Mouse (Mus musculus) midbrain, embryonic 15.5 days (tissue): Measurements from ENCODE around the gene Zbtb37. TPM values are rescaled to one million over a fixed set of nuclear protein-coding genes. Genes with fewer than 3 reads are reported as not detected.
"Not testable (repeated sequence)": the region's sequence is repeated elsewhere in the genome, so short reads cannot be mapped to it uniquely, and the experiment has no call there.

Experiments used
- ATAC-seq: fragments of 200-750 bp; cut with Nextera tagmentation; replicated peaks from 2 replicates; pipeline ENCODE4 v1.8.0; 2017; ENCODE audit warnings: moderate TSS enrichment
- H3K27ac ChIP-seq: fragments of 300-500 bp; sonication (generic); 2 replicates; pipeline ENCODE4 v1.5.1; 2015; ENCODE audit warnings: mild to moderate bottlenecking, inconsistent platforms
- H3K27me3 ChIP-seq: fragments of 300-500 bp; sonication (generic); replicated peaks from 2 replicates; pipeline ENCODE4 v1.6.1; 2015; ENCODE audit warnings: inconsistent platforms
- H3K36me3 ChIP-seq: fragments of 300-500 bp; sonication (generic); replicated peaks from 2 replicates; pipeline ENCODE4 v1.6.1; 2015; ENCODE audit warnings: inconsistent platforms
- H3K4me1 ChIP-seq: fragments of 300-500 bp; sonication (generic); 2 replicates; pipeline ENCODE4 v1.6.1; 2015; ENCODE audit warnings: inconsistent platforms
- H3K4me2 ChIP-seq: fragments of 300-500 bp; sonication (generic); 2 replicates; pipeline ENCODE4 v1.6.1; 2015; ENCODE audit warnings: inconsistent platforms, mild to moderate bottlenecking, moderate library complexity
- H3K4me3 ChIP-seq: fragments of 300-500 bp; sonication (generic); 2 replicates; pipeline ENCODE4 v1.5.1; 2015; ENCODE audit warnings: mild to moderate bottlenecking, inconsistent platforms
- H3K9ac ChIP-seq: fragments of 300-500 bp; sonication (generic); 2 replicates; pipeline ENCODE4 v1.6.1; 2015; ENCODE audit warnings: mild to moderate bottlenecking, inconsistent platforms
- H3K9me3 ChIP-seq: fragments of 300-500 bp; sonication (generic); 2 replicates; pipeline ENCODE4 v1.6.1; 2016; ENCODE audit warnings: inconsistent platforms
- WGBS: fragments of 180-500 bp; shearing (Covaris S2); methylation state at CpG from one replicate; pipeline ENCODE4 v1.1.7; 2015; ENCODE audit warnings: mixed read lengths; 5-methylcytosine and 5-hydroxymethylcytosine counted together
- polyA plus RNA-seq: library from polyadenylated mRNA; unstranded; fragments of >200 nt; fragmentation: Nextera tagmentation; extraction: Ambion mirVana; gene quantifications from 2 replicates; pipeline ENCODE4 v1.2.1, GENCODE M21; 2015

Gene Zbtb37
- polyA plus RNA-seq, 1 experiment from 2014 or later: 14.1 TPM

DNA sequence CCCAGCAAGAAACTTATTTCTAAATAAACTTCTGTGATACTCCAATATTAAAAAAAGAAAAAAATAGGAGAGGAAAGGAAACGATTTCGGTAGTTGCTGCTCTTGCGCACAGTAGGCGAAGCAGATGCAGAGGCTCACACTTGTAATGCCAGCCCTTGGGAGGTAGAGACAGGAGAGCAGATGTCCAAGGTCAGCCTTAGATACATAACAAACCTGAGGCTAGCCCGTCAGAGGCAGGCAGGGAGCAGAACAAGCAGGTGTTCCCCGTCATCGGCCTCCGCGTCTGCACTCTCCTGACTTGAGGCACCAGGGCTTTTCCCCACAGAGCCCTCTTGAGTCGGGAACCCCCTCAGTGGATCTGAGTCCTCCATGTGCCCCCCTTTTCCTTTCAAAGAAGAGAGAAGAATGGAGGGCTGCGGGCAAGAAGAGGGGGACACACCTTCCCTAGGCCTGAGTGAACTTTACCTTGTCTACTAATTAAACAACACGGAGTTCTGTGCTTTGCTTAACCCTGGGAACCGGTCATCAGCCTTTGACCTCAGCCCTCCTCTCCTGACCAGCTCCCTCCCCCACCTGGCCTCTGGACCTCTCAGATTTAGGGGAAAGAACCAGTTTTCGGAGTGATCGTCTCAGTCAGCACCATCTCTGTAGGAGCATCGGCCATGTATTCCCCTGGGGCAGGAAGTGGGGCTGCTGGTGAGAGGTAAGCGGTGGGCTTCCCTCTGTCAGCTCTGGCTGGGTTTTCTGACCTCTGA, 47.6 kb downstream of the Zbtb37 start:
- Histone ChIP-seq H3K27me3 (no peaks in the 10 kb centered on the region), H3K4me3 (no peak overlapping the region), H3K4me2 (no peak overlapping the region), H3K9me3 (no peaks in the 10 kb centered on the region), H3K4me1 (no peaks in the 10 kb centered on the region), H3K36me3 (no peaks in the 10 kb centered on the region), H3K9ac (no peak overlapping the region), H3K27ac (no peak overlapping the region)
- no peak for ATAC-seq
- WGBS: 89% methylated on average over 17 of the region's 17 CpGs

DNA sequence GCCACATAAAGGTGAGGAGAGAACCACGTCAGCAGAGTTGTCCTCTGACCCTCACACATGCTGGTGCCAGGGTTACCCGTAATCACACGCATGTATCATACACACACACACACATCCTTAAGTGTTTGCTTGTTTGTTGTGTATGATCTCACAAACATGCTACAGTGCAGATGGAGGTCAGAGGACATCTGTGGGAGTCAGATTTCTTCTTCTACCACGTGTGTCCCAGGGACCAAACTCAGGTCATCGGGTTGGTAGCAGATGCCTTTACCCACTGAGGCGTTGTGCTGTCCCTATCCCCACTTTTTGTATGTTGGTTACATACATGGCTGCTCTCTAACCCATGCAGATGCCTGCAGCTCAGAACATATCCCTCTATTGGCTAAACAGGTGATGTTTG, 49.2 kb downstream of the Zbtb37 start:
- Histone ChIP-seq H3K4me1 (no peaks in the 10 kb centered on the region), H3K27me3 (no peaks in the 10 kb centered on the region), H3K9ac (no peak overlapping the region), H3K27ac (no peak overlapping the region), H3K9me3 (no peaks in the 10 kb centered on the region), H3K4me2 (no peak overlapping the region), H3K36me3 (no peaks in the 10 kb centered on the region), H3K4me3 (no peak overlapping the region)
- WGBS: 90% methylated on average over 6 of the region's 6 CpGs
- ATAC-seq: no peak

DNA sequence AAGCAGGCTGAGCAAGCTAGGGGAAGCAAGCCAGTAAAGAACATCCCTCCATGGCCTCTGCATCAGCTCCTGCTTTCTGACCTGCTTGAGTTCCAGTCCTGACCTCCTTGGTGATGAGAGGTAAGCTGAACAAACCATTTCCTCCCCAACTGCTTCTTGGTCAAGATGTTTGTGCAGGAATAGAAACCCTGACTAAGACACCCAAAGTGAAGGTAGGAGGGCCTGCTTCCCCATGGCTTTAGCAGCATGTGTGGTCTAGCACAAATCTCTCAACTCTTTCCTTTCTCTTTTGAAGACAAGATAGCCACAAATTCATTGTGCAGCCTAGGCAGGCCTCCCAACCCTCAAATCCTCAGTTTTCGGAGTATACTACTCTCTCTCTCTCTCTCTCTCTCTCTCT, 49.9 kb downstream of the Zbtb37 start:
- not testable (repeated sequence) for H3K4me3 ChIP-seq, H3K9me3 ChIP-seq, H3K4me2 ChIP-seq, H3K27me3 ChIP-seq, ATAC-seq, H3K27ac ChIP-seq, H3K4me1 ChIP-seq, H3K9ac ChIP-seq, H3K36me3 ChIP-seq
- WGBS: 71% methylated on average over 1 of the region's 1 CpGs

DNA sequence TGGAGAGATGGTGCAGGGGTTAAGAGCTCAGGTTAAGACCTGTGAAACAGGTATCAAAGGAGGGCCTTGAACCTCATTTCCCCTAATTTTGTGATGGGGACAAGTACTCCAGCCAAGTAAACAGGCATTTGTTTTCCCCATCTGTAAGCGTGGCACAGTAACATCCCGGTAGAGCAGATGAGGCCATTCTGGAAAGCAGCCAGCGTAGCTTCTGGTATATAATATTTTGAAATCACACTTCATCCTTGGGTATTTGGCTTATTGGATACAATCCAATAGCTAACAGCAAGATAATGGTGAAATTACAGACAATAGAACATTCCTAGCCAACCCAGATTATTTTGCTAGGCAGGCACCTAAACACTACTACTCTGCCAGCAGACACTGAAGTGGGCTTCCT, 51.8 kb downstream of the Zbtb37 start:
- Histone ChIP-seq H3K9ac (no peak overlapping the region), H3K27me3 (no peaks in the 10 kb centered on the region), H3K36me3 (no peaks in the 10 kb centered on the region), H3K4me1 (no peaks in the 10 kb centered on the region), H3K4me3 (no peak overlapping the region), H3K27ac (no peak overlapping the region), H3K4me2 (no peak overlapping the region), H3K9me3 (no peaks in the 10 kb centered on the region)
- ATAC-seq: no peak
- 72% methylated on average over 3 of the region's 3 CpGs for WGBS

DNA sequence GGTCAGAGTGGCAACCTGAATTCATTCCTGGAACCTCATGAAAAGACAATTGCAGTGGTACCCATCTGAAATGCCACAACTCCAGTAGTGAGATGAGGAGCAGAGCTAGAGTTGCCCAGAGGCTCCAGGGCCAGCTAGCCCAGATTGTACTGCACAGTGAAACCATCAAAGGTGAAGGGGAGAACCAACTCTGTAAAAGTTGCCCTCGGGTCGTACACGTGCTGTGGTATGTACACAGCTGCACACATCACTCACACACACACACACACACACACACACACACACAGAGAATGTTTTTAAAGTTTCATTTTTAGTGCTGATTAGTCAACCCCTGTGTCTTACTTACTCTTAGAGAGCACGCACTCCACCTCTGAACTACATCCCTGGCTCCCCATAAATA, 53.3 kb downstream of the Zbtb37 start:
- H3K36me3 ChIP-seq: no peaks in the 10 kb centered on the region
- no peak overlapping the region for H3K4me3 ChIP-seq
- no peak overlapping the region for H3K9ac ChIP-seq
- H3K27ac ChIP-seq: no peak overlapping the region
- no peak for ATAC-seq
- H3K4me1 ChIP-seq: no peaks in the 10 kb centered on the region
- no peaks in the 10 kb centered on the region for H3K27me3 ChIP-seq
- WGBS: 93% methylated on average over 4 of the region's 4 CpGs
- H3K4me2 ChIP-seq: no peak overlapping the region
- H3K9me3 ChIP-seq: no peaks in the 10 kb centered on the region

DNA sequence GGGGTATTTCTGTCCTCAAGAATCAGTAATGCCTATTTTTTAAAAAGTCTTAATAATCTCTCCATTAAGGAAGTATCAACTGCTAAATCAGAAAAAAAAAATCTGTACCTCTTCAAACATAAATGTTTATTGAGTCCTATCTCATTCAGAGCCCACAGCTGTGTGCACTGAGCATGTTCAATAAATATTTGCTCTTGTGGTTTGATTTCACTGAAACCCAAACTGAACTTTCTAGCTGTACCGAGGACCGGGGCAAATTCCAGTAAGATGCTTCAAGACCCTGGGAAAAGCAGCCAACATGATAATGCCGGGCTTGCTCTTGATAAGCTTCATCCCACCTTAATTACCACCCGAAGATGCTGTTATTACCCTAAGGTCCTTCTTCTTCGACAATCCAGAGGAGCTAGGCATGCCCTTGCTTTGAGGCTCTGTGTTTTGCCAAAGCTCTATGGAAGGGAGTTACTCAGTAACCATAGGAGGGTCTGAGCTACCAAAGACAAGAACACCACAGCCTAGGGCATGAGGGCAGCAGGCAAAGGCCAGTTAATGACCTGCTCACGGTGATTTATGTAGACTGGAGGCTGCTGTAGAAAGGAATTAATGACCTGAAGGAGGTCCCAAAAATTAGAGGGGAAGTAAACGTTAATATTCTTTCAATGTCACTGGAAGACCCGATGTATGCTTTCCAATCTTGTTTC, 54.0 kb downstream of the Zbtb37 start:
- no peak overlapping the region for H3K9ac ChIP-seq
- H3K4me2 ChIP-seq: no peak overlapping the region
- H3K9me3 ChIP-seq: no peaks in the 10 kb centered on the region
- H3K4me1 ChIP-seq: no peaks in the 10 kb centered on the region
- H3K27ac ChIP-seq: no peak overlapping the region
- no peaks in the 10 kb centered on the region for H3K27me3 ChIP-seq
- 88% methylated on average over 8 of the region's 8 CpGs for WGBS
- no peaks in the 10 kb centered on the region for H3K36me3 ChIP-seq
- ATAC-seq: no peak
- H3K4me3 ChIP-seq: no peak overlapping the region

DNA sequence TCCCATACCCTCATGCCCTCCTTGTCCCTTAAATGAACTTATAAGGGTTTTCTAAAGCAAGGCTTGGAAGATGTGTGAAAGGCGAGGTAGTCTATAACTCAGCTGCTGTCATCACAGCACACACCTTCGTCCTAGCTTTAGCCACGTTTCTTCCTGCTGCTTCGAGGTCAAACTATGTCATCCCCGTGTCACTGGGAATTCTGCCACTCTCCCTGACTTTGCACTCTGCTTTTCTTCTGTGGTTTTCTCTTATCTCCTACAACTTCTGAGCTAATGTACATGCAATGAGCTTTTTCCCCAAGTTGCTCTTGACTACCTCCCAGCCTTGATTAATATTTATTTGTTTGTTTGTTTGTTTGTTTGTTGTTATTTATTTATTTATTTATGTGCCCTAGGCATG, 54.6 kb downstream of the Zbtb37 start:
- 84% methylated on average over 5 of the region's 5 CpGs for WGBS
- Histone ChIP-seq H3K36me3 (no peaks in the 10 kb centered on the region), H3K27ac (no peak overlapping the region), H3K4me1 (no peaks in the 10 kb centered on the region), H3K4me3 (no peak overlapping the region), H3K9me3 (no peaks in the 10 kb centered on the region), H3K4me2 (no peak overlapping the region), H3K9ac (no peak overlapping the region), H3K27me3 (no peaks in the 10 kb centered on the region)
- ATAC-seq: no peak

DNA sequence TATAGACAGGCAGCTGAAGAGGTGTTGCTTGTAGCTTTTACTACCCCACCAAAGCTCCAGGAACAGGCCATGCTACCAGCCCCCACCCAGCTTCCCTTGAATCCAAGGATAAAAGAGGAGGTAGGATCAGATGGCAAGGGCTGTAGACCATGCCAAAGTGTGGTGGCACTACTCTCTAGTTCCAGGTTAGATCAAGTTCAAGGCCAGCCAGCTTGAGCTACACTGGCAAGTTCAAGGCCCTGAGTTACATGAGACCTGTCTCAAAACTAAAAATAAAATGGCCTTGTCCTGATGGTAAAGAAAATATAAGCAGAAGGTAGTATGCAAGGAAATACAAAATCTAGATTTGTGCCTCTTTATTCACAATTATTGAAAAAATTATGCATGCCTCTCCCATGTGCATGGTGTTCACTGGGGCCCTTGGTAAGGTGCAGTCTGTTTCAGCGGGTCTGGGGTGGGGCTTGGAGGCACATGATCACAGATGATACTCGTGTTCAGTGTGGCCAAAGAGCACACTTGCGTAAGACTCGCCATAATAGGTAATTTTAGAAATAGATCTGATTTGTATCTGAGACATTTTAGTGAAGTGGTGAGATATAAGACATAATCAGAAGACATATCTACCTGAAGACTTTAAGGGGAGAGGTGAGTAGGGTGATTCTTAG, 56.4 kb downstream of the Zbtb37 start, which contains the start of gene Serpinc1:
TSS of gene Serpinc1 (plus strand) at position 515 of the 665 bp plus-strand sequence.
- WGBS: 92% methylated on average over 4 of the region's 4 CpGs
- no peak for ATAC-seq
- Histone ChIP-seq H3K27me3 (no peaks in the 10 kb centered on the region), H3K9me3 (no peaks in the 10 kb centered on the region), H3K36me3 (no peaks in the 10 kb centered on the region), H3K27ac (no peak within 1 kb of the TSS), H3K4me1 (no peaks in the 10 kb centered on the region), H3K9ac (no peak within 1 kb of the TSS), H3K4me2 (no peak within 1 kb of the TSS), H3K4me3 (no peak within 1 kb of the TSS)

DNA sequence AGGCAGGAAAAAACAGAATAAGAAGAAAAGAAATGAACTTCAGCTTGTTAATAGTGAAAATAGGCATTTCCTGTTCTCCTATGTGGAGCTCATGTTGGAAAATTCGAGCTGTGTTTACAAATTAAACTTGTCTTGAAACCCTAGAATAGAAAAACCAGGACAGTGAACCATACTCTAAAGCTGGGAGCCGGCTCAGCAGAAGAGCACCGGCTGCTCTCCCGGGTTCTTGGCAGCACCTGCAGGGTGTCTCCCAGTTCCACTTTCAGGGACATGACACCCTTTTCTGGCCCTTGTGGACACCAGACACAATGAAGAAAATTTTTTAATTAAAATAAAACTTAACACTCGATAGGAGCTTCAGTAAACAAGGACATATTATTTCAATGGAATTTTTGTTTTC, 66.0 kb downstream of the Zbtb37 start:
- Histone ChIP-seq H3K27ac (no peak overlapping the region), H3K4me1 (no peaks in the 10 kb centered on the region), H3K9me3 (no peaks in the 10 kb centered on the region), H3K4me3 (no peak overlapping the region), H3K9ac (no peak overlapping the region), H3K27me3 (no peaks in the 10 kb centered on the region), H3K36me3 (peaks cover 34% of the 10 kb centered on the region; the same call in 1 of the 2 replicates), H3K4me2 (no peak overlapping the region)
- ATAC-seq: no peak
- WGBS: 84% methylated on average over 5 of the region's 5 CpGs

DNA sequence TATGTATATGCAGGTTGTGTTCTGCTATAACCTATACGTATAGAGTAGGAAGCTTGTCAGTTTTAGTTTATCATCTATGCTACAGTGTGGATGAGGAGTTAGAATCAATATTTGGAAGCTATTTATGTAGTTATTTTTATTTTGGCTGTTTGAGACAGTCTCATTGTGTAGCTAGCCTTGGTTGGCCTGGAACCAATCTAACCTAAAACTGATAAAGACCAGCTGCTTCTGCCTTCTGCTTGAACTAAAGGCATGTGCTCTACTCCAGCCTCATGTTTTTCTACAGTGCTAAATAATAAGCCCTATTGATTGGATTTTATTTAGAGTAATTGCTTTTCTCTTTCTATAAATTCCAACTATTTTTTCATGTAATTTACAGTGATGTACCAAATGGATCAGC, 67.4 kb downstream of the Zbtb37 start:
- no peak overlapping the region for H3K9ac ChIP-seq
- H3K4me3 ChIP-seq: no peak overlapping the region
- 92% methylated on average over 1 of the region's 1 CpGs for WGBS
- peaks cover 42% of the 10 kb centered on the region; the same call in 1 of the 2 replicates for H3K36me3 ChIP-seq
- H3K27me3 ChIP-seq: no peaks in the 10 kb centered on the region
- H3K27ac ChIP-seq: no peak overlapping the region
- no peaks in the 10 kb centered on the region for H3K9me3 ChIP-seq
- H3K4me1 ChIP-seq: no peaks in the 10 kb centered on the region
- H3K4me2 ChIP-seq: no peak overlapping the region
- ATAC-seq: no peak

DNA sequence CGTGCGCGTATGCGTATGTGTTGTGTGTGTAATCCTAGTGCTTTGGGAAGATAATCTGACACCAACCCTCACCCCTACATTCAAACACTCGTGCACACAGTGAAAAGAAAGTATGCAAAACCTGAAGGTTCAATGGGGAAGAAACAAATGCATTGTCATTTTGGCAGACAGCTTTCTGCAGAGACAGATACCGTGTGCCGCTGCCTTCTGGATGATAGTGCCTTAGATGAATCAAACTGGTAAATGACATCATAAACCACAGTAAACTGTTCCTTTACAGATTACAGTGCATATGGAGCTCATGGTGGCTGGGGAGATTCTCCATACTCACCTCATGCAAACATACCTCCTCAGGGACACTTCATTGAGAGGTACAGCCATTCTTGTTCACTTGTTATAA, 71.5 kb downstream of the Zbtb37 start:
- Histone ChIP-seq H3K4me2 (no peak overlapping the region), H3K9me3 (no peaks in the 10 kb centered on the region), H3K4me3 (no peak overlapping the region), H3K9ac (no peak overlapping the region), H3K36me3 (peaks cover 36% of the 10 kb centered on the region; the same call in 1 of the 2 replicates), H3K4me1 (no peaks in the 10 kb centered on the region), H3K27me3 (no peaks in the 10 kb centered on the region), H3K27ac (no peak overlapping the region)
- 87% methylated on average over 7 of the region's 7 CpGs for WGBS
- no peak for ATAC-seq
